Mouse (Mus musculus): ENCODE data around the gene Fut8.
"Not testable (repeated sequence)": the region's sequence is repeated elsewhere in the genome, so short reads cannot be mapped to it uniquely, and the experiment has no call there.

Fut8 gene

DNA sequence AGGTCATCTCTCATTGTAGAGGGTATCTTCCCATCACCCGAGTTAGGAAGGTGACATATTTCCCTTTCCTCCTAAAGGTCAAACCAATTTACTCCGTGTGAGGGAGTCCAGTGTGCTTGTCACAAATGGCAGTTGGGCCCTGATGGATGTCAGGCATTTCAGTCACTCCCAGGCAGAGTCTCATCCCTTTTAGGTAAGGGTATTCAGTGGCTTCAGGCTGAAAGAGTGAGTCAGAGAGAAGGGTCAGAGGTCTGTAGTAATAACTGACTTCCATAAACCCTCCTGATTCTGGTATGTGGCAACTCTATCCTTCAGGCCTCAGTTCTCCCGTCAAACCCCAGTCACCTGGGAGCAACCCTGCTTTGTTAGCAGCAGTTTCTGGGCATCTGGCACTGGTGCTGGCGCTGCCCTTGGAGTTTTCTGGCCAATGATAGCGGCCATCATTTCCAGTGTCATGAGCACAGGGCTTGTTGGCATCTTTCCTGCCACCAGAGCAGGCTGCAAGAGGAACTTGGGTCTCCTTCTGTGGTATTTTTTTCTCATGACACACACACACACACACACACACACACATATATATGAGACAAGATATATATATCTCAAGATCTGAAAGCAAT lies 262.6 kb downstream of the Fut8 start:
- DNase-seq (ENCODE audit: low spot score in 2 of 2): no peak

DNA sequence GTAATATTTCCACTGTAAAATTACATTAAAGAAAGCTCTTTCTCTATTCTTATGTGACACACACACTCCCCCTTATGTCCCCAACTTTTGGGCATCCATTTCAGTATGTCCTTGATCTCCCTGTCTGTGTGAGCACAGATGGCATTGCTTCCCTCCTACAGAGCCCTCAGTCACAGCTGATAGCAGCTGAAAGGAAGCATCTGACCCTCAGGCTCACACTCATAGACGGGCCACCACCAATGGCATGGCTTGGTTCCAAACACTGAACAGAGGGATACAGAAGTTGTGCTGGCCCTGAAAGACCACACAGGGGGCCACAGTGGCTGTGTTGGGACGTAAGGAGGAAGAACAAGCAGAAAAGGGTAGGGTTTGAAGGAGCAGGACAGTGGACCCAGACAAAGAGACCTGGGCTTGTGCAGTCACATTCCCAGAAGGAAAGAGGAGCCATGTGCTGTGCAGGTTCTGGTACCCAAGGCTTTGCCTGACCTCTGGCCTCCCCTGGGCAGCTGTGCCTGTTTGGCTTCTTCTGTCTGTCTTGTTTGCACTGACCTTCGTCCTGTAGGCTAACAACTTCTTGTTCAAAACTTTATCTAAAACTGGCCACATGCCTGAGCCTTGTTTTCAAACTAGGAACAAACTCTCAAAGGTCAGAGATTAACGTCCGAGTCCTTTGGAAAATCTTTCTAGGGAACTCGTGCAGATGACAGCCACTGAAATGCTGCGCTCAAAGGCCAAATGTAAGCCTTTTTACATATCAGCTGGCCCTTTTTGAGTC lies 263.7 kb downstream of the Fut8 start:
- no peak for DNase-seq (ENCODE audit: low spot score in 2 of 2)

DNA sequence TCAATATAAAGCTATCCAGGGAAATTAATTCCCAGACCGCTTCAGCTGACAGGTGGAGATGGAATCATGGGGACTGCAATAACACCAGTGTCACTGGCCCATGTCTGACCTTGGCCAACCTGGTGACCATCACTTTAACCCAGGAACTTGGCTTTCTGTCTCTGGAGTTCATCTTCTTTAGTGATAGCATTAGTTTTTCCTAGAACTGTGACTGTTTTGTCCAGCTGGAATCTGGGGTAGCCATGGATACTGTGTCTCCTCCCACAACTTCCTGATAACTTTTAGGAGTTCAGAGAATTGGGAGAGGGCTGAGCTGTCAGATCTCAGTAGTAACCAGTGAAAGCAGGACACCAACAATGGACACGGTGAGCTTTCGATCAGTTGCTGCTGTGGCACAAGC lies 264.3 kb downstream of the Fut8 start:
- DNase-seq (ENCODE audit: low spot score in 2 of 2): no peak

DNA sequence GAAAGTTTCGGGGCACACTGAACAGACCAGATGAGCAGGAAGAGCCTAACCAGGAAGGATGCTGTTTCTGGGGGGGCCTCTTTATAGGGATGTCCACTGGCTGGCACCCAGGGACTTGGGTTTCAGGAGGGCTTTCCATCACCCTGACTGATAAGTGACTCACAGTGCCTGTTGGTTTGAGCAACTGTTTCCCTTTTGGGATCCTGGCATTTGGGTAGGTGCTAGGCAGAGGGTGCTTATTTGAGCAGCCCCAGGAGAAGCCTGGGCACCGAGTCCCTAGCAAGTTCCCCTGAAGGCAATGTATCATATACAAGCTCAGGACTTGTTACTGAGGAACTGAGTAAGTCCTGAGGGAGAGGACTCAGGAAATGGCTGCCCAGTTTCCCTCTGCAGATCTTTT lies 267.5 kb downstream of the Fut8 start:
- no peak for DNase-seq (ENCODE audit: low spot score in 2 of 2)

DNA sequence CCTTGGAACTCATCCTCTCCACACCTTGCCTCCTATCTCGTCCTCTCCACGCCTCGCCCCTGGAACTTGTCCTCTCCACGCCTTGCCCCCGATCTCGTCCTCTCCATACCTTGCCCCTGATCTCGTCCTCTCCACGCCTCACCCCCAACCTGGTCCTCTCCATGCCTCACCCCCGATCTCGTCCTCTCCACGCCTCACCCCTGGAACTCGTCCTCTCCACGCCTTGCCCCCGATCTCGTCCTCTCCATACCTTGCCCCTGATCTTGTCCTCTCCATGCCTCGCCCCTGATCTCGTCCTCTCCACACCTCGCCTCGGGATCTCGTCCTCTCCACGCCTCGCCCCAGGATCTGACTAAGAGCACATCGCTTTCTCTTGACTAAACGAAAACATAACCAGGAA lies 269.8 kb downstream of the Fut8 start:
- no peak for DNase-seq (ENCODE audit: low spot score in 2 of 2)

DNA sequence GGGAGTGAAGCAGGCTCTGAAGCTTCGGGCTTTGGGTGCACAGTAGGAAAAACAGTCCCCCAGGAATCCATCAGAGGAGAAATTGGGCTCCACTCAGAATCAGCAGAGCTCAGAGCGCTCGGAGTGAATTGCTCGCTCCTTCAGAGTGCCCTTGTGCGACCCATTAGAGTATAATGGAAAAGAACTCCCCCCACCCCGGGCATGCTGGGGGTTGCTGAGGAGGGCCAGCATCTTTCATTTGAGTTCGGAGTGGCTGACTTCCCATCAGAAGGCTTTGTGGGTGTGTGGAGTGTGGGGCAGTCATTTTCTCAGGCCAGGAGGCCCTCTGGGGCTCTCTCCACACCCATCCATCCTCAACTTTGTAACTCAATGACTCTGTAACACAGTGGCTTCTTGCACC lies 272.8 kb downstream of the Fut8 start:
- peak in 1 of 2 experiments; percentile 10 for DNase-seq (ENCODE audit: low spot score in 2 of 2)

DNA sequence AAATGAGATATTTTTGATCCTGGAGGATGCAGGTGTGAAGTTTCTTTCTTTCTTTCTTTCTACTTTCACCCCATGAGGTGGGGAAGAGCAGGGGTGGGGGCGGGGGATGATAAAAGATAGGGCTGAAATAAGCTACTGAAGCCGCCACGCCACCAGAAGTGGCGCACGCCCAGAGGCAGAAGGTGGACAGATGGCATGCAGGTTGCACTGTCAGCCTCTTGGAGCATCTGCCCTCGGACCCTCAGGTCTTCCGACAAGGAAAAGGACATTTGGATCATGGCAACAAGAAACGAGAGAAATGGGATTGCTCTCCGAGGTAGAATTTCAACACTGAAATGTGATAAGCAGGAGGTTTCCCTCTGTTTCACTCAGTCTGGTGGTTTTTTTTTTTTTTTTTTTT lies 273.3 kb downstream of the Fut8 start:
- peak in 1 of 2 experiments; percentile 19 for DNase-seq (ENCODE audit: low spot score in 2 of 2)

DNA sequence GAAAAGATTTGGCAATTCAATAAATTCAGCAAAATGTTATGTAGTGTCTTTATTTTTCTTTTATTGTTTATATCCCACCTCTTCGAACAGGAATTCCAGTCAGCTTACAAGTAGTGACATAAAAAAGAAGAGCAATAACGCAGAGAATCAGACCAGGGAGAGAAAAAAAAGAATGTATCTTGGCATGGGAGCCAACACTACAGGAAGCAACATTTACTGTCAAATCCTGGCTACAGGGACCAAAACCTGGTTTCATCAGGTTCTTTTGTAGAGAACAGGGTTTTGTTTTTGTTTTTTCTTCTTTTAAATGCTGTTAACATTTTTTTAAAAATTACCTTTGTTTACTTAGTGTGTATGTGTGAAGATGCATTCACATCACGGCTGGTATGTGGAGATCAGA lies 273.7 kb downstream of the Fut8 start:
- no peak for DNase-seq (ENCODE audit: low spot score in 2 of 2)

DNA sequence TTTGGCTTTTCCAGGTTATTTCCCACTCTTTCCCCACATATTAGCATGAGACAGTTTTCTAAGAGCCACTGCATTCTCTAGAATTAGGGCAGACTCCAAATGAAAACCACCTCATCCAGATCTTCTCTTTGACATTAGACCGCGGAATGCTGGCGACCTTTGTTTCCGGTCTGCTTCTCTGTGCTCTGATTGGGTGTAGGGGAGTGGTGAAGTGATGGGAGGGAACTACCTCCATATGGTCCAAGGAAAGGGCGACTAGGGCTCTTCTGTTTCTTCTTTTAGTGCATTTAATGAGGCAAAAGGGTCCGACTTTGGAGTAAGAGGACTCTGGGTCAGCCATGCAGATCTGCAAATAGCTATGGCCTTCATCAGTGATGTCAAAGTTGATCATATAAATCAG lies 278.9 kb downstream of the Fut8 start:
- no peak for DNase-seq (ENCODE audit: low spot score in 2 of 2)

DNA sequence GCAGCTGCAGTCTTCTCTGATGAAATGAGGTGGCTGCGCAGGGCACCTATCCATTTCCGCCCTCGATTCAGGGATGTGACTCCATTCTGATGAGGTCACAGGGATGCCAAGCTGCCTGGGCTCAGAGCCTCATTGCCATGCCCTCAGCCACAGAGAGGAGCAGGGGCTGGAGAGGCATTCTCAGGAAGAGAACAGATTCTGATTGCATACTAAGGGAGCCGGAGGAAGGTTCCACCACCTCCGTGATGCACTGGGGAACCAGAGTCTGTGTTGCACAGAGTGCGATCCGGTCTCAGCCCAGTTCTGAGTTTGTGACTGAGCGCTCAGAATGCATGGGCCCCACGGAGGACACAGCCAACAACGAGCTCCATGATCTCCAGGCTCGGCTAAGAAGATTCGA lies 279.8 kb downstream of the Fut8 start:
- peak in 1 of 2 experiments; percentile 11 for DNase-seq (ENCODE audit: low spot score in 2 of 2)

DNA sequence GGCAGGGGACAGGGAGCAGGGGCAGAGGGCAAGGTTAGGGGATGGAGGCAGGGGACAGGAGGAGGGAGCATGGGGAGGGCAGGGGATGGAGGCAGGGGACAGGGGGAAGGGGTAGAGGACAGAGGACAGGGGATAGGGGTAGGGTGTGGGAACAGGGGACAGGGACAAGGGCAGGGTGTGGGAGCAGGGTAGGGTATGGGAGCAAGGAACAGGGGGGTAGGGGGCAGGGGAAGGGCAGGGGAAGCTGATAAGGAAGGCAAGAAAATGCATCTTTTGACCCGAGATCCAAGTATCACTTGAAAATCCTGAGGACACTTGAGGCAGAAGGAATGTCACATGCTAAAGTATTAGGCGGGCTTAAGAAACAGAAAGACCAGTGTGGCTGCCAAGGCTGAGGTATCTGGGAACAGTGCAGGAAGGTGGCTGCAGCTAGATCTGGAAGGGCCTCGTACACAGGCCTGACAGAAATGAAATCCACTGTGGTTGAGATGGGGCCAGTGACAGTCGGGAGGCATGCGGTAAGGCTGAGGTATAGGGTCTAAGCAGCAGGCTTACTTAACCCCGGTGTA lies 281.7 kb downstream of the Fut8 start:
- peak in 1 of 2 experiments; percentile 11 for DNase-seq (ENCODE audit: low spot score in 2 of 2)

DNA sequence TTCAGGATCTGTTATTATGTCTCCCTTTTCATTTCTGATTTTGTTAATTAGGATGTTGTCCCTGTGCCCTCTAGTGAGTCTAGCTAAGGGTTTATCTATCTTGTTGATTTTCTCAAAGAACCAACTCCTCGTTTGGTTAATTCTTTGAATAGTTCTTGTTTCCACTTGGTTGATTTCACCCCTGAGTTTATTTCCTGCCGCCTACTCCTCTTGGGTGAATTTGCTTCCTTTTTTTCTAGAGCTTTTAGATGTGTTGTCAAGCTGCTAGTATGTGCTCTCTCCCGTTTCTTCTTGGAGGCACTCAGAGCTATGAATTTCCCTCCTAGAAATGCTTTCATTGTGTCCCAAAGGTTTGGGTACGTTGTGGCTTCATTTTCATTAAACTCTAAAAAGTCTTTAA lies 286.1 kb downstream of the Fut8 start:
- not testable (repeated sequence) for DNase-seq (ENCODE audit: low spot score in 2 of 2)

All from right cerebral cortex, postnatal 10 days (tissue).